Mouse (Mus musculus) midbrain, embryonic 12.5 days (tissue): ENCODE results near the gene Pifo. TPM values are rescaled to one million over a fixed set of nuclear protein-coding genes. Genes with fewer than 3 reads are reported as not detected.
"Not testable (repeated sequence)": the region's sequence is repeated elsewhere in the genome, so short reads cannot be mapped to it uniquely, and the experiment has no call there.

ENCODE experiments used
- ATAC-seq: fragments of 200-750 bp; cut with Nextera tagmentation; 2 replicates; pipeline ENCODE4 v1.8.0; 2017; ENCODE audit warnings: low read depth, moderate TSS enrichment, moderate library complexity; ENCODE audit not compliant: low FRiP score
- H3K27ac ChIP-seq: fragments of 300-500 bp; sonication (generic); replicated peaks from 2 replicates; pipeline ENCODE4 v1.5.1; 2016; ENCODE audit warnings: mild to moderate bottlenecking
- H3K27me3 ChIP-seq: fragments of 300-500 bp; sonication (generic); 2 replicates; pipeline ENCODE4 v1.6.1; 2016; ENCODE audit warnings: mild to moderate bottlenecking
- H3K36me3 ChIP-seq: fragments of 300-500 bp; sonication (generic); 2 replicates; pipeline ENCODE4 v1.6.1; 2016
- H3K4me1 ChIP-seq: fragments of 300-500 bp; sonication (generic); 2 replicates; pipeline ENCODE4 v1.6.1; 2016
- H3K4me2 ChIP-seq: fragments of 300-500 bp; sonication (generic); replicated peaks from 2 replicates; pipeline ENCODE4 v1.6.1; 2016; ENCODE audit warnings: mild to moderate bottlenecking, moderate library complexity
- H3K4me3 ChIP-seq: fragments of 300-500 bp; sonication (generic); 2 replicates; pipeline ENCODE4 v1.5.1; 2016; ENCODE audit warnings: mild to moderate bottlenecking
- H3K9ac ChIP-seq: fragments of 300-500 bp; sonication (generic); replicated peaks from 2 replicates; pipeline ENCODE4 v1.6.1; 2016; ENCODE audit warnings: mild to moderate bottlenecking, moderate library complexity
- H3K9me3 ChIP-seq: fragments of 300-500 bp; sonication (generic); 2 replicates; pipeline ENCODE4 v1.6.1; 2016; ENCODE audit warnings: mild to moderate bottlenecking
- WGBS: fragments of 180-500 bp; shearing (Covaris S2); methylation state at CpG from one replicate; pipeline ENCODE4 v1.1.7; 2016; 5-methylcytosine and 5-hydroxymethylcytosine counted together
- polyA plus RNA-seq: library from polyadenylated mRNA; unstranded; fragments of >200 nt; fragmentation: Nextera tagmentation; extraction: Ambion mirVana; gene quantifications from 2 replicates; pipeline ENCODE4 v1.2.1, GENCODE M21; 2016

Pifo gene
- polyA plus RNA-seq, 1 experiment from 2014 or later: 0.34 TPM

GRCm38 (mm10) chr3:105989611-105990010, 24.8 kb downstream of the Pifo start:
- H3K27ac ChIP-seq, ATAC-seq, H3K4me3 ChIP-seq, H3K4me1 ChIP-seq, H3K4me2 ChIP-seq, H3K9ac ChIP-seq, H3K27me3 ChIP-seq, H3K9me3 ChIP-seq, H3K36me3 ChIP-seq: not testable (repeated sequence)
- WGBS: 49% methylated on average over 5 of the region's 5 CpGs

- Histone ChIP-seq H3K4me3 (no peak overlapping the region), H3K9ac (no peak overlapping the region), H3K36me3 (peaks cover 16% of the 10 kb centered on the region), H3K9me3 (no peaks in the 10 kb centered on the region), H3K4me2 (no peak overlapping the region), H3K27me3 (no peaks in the 10 kb centered on the region), H3K27ac (no peak overlapping the region), H3K4me1 (no peaks in the 10 kb centered on the region)
- WGBS: 81% methylated on average over 2 of the region's 2 CpGs
- ATAC-seq: no peak
Observed at GRCm38 (mm10) chr3:105974174-105974573, 40.3 kb downstream of the Pifo start.

GRCm38 (mm10) chr3:105973411-105973810, 41.0 kb downstream of the Pifo start, which contains the start of gene Ovgp1:
TSS of gene Ovgp1 (plus strand) at chr3:105973711.
- H3K27ac ChIP-seq: no peak within 1 kb of the TSS
- no peaks in the 10 kb centered on the region for H3K4me1 ChIP-seq
- no peaks in the 10 kb centered on the region for H3K9me3 ChIP-seq
- H3K27me3 ChIP-seq: no peaks in the 10 kb centered on the region
- no peak within 1 kb of the TSS for H3K9ac ChIP-seq
- H3K4me3 ChIP-seq: no peak within 1 kb of the TSS
- H3K36me3 ChIP-seq: peaks cover 23% of the 10 kb centered on the region
- ATAC-seq: no peak
- H3K4me2 ChIP-seq: no peak within 1 kb of the TSS
- WGBS: 81% methylated on average over 3 of the region's 3 CpGs

- ATAC-seq: no peak
- no peak overlapping the region for H3K4me2 ChIP-seq
- H3K4me1 ChIP-seq: no peaks in the 10 kb centered on the region
- no peaks in the 10 kb centered on the region for H3K9me3 ChIP-seq
- no peak overlapping the region for H3K4me3 ChIP-seq
- 81% methylated on average over 5 of the region's 5 CpGs for WGBS
- H3K9ac ChIP-seq: no peak overlapping the region
- H3K27me3 ChIP-seq: no peaks in the 10 kb centered on the region
- H3K27ac ChIP-seq: no peak overlapping the region
- peaks cover 38% of the 10 kb centered on the region for H3K36me3 ChIP-seq
Observed at GRCm38 (mm10) chr3:105971831-105972446, 42.5 kb downstream of the Pifo start.

- Histone ChIP-seq H3K4me3 (peak overlapping the region; percentile 76), H3K9ac (no peak overlapping the region), H3K9me3 (no peaks in the 10 kb centered on the region), H3K27ac (no peak overlapping the region), H3K36me3 (peaks cover 56% of the 10 kb centered on the region), H3K4me2 (peak overlapping the region; percentile 88; the same call in 1 of the 2 replicates), H3K27me3 (no peaks in the 10 kb centered on the region), H3K4me1 (peaks cover 22% of the 10 kb centered on the region)
- WGBS: 95% methylated on average over 2 of the region's 2 CpGs
- ATAC-seq: no peak
Observed at GRCm38 (mm10) chr3:105960700-105961099, 53.7 kb downstream of the Pifo start.

GRCm38 (mm10) chr3:105959999-105960398, 54.4 kb downstream of the Pifo start, which contains the start of gene Atp5f1:
TSS of gene Atp5f1 (minus strand) at chr3:105960099.
- H3K9me3 ChIP-seq: no peaks in the 10 kb centered on the region
- peak within 1 kb of the TSS; percentile 76 for H3K4me3 ChIP-seq
- peaks cover 50% of the 10 kb centered on the region for H3K36me3 ChIP-seq
- WGBS: 9% methylated on average over 6 of the region's 6 CpGs
- peaks cover 22% of the 10 kb centered on the region for H3K4me1 ChIP-seq
- peak within 1 kb of the TSS; percentile 88 for H3K4me2 ChIP-seq
- no peak for ATAC-seq
- peak within 1 kb of the TSS; percentile 88 for H3K27ac ChIP-seq
- peak within 1 kb of the TSS; percentile 93 for H3K9ac ChIP-seq
- H3K27me3 ChIP-seq: no peaks in the 10 kb centered on the region

- Histone ChIP-seq H3K27ac (peak overlapping the region; percentile 66), H3K4me1 (peaks cover 22% of the 10 kb centered on the region), H3K9me3 (no peaks in the 10 kb centered on the region), H3K4me3 (peak overlapping the region; percentile 76), H3K9ac (peak overlapping the region; percentile 87), H3K27me3 (no peaks in the 10 kb centered on the region), H3K36me3 (peaks cover 49% of the 10 kb centered on the region), H3K4me2 (peak overlapping the region; percentile 88)
- WGBS: under 1% methylated on average over 26 of the region's 26 CpGs
- peak; percentile 83 for ATAC-seq
Observed at GRCm38 (mm10) chr3:105959585-105959984, 54.9 kb downstream of the Pifo start.

GRCm38 (mm10) chr3:105958974-105959580, 55.4 kb downstream of the Pifo start, which contains the start of gene Wdr77:
TSS of gene Wdr77 (plus strand) at chr3:105959369.
- H3K27ac ChIP-seq: peak within 1 kb of the TSS; percentile 88
- H3K9me3 ChIP-seq: no peaks in the 10 kb centered on the region
- H3K4me3 ChIP-seq: peak within 1 kb of the TSS; percentile 76
- H3K4me2 ChIP-seq: peak within 1 kb of the TSS; percentile 88
- H3K9ac ChIP-seq: peak within 1 kb of the TSS; percentile 93
- H3K27me3 ChIP-seq: no peaks in the 10 kb centered on the region
- peaks cover 47% of the 10 kb centered on the region for H3K36me3 ChIP-seq
- WGBS: under 1% methylated on average over 52 of the region's 52 CpGs
- H3K4me1 ChIP-seq: peaks cover 22% of the 10 kb centered on the region
- ATAC-seq: peak; percentile 98

GRCm38 (mm10) chr3:105958204-105958603, 56.2 kb downstream of the Pifo start:
- Histone ChIP-seq H3K4me1 (peaks cover 22% of the 10 kb centered on the region), H3K9me3 (no peaks in the 10 kb centered on the region), H3K9ac (peak overlapping the region; percentile 93), H3K4me3 (peak overlapping the region; percentile 76), H3K36me3 (peaks cover 44% of the 10 kb centered on the region), H3K27me3 (no peaks in the 10 kb centered on the region), H3K27ac (no peak overlapping the region), H3K4me2 (peak overlapping the region; percentile 69)
- 38% methylated on average over 5 of the region's 5 CpGs for WGBS
- ATAC-seq: no peak

- H3K27ac ChIP-seq: no peak overlapping the region
- H3K4me2 ChIP-seq: peak overlapping the region; percentile 69; the same call in 1 of the 2 replicates
- 93% methylated on average over 1 of the region's 1 CpGs for WGBS
- no peaks in the 10 kb centered on the region for H3K27me3 ChIP-seq
- H3K9ac ChIP-seq: no peak overlapping the region
- peaks cover 44% of the 10 kb centered on the region for H3K36me3 ChIP-seq
- no peaks in the 10 kb centered on the region for H3K9me3 ChIP-seq
- no peak for ATAC-seq
- no peak overlapping the region for H3K4me3 ChIP-seq
- H3K4me1 ChIP-seq: peaks cover 22% of the 10 kb centered on the region
Observed at GRCm38 (mm10) chr3:105957235-105957634, 57.2 kb downstream of the Pifo start.

- WGBS: 97% methylated on average over 7 of the region's 7 CpGs
- no peak for ATAC-seq
- no peak overlapping the region for H3K4me2 ChIP-seq
- no peaks in the 10 kb centered on the region for H3K4me1 ChIP-seq
- H3K4me3 ChIP-seq: no peak overlapping the region
- no peaks in the 10 kb centered on the region for H3K27me3 ChIP-seq
- H3K27ac ChIP-seq: no peak overlapping the region
- no peak overlapping the region for H3K9ac ChIP-seq
- H3K36me3 ChIP-seq: peaks cover 73% of the 10 kb centered on the region
- no peaks in the 10 kb centered on the region for H3K9me3 ChIP-seq
Observed at GRCm38 (mm10) chr3:105951348-105951747, 63.1 kb downstream of the Pifo start.
